35 mouse cellular contexts compared by ENCODE assay signal in the genomic region with DNA sequence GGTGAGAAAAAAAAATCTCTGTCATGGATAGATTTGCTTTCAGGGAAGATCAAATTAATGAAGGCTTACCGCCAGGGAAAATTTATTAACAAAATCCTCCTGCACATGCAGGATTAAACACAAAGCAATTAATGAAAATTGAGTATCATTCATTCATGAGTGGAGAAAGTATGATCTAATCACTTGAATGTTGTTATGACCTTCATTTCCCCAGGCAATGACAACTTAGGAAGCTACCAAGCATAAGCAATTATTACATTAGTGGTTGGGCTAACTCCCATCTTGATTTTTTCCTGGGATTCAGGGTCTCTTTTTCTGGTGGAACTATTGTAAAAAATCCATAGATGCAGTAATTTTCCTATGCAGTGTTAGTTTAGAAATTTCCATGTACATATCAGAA. TPM values are rescaled to one million over a fixed set of nuclear protein-coding genes. Genes with fewer than 3 reads are reported as not detected.
DNase-seq lines count a peak whose midpoint lies in the region; ATAC-seq and TF ChIP-seq lines count a peak whose summit lies in the region.
"Had no signal": no experiment of that assay in that cellular context is flagged by ENCODE, and none has a peak within 500 bp of the region (broad histone marks: within the 10 kb centered on the region; RNA-seq: fewer than 3 reads in every experiment).

No protein-coding gene starts in this region.

- H3K27ac ChIP-seq in hindbrain, embryonic 11.5 days (ENCODE audit: low read depth, low read length), result no peak overlapping the region
- H3K27ac ChIP-seq in hindbrain, postnatal 0 days, result no peak overlapping the region
- H3K27ac ChIP-seq in midbrain, embryonic 14.5 days (replicated peaks; ENCODE audit: low read depth, low read length), result no peak overlapping the region
- H3K27ac ChIP-seq in midbrain, embryonic 13.5 days, result no peak overlapping the region
- H3K27ac ChIP-seq in forebrain, embryonic 15.5 days (replicated peaks), result peak overlapping the region; percentile 65
- no peak overlapping the region for H3K27ac ChIP-seq in kidney, adult 2 months (ENCODE audit: insufficient read depth, low read depth, low read length)
- H3K27ac ChIP-seq: embryonic facial prominence, embryonic 12.5 days; heart, embryonic 13.5 days; left cerebral cortex, adult 2 months; limb, embryonic 13.5 days had no signal

- no peak overlapping the region for H3K4me3 ChIP-seq in hindbrain, embryonic 11.5 days (ENCODE audit: low read depth, low read length)
- no peak overlapping the region for H3K4me3 ChIP-seq in hindbrain, postnatal 0 days (ENCODE audit: low read length)
- H3K4me3 ChIP-seq in midbrain, embryonic 14.5 days (replicated peaks; ENCODE audit: low read depth, low read length), result no peak overlapping the region
- no peak overlapping the region for H3K4me3 ChIP-seq in midbrain, embryonic 13.5 days (replicated peaks)
- no peak overlapping the region for H3K4me3 ChIP-seq in forebrain, embryonic 15.5 days
- no peak overlapping the region for H3K4me3 ChIP-seq in kidney, adult 2 months (ENCODE audit: insufficient read depth, low read depth, low read length)
- H3K4me3 ChIP-seq: embryonic facial prominence, embryonic 12.5 days; heart, embryonic 13.5 days; layer of hippocampus, adult 2 months; left cerebral cortex, adult 2 months; limb, embryonic 13.5 days had no signal

- no peak for DNase-seq in hindbrain, embryonic 11.5 days (ENCODE audit: low spot score)
- no peak for DNase-seq in hindbrain, postnatal 0 days (ENCODE audit: low spot score)
- peak; percentile 30 for DNase-seq in midbrain, embryonic 14.5 days
- DNase-seq in brain, embryonic 14.5 days (ENCODE audit: low read depth), result peak; percentile 61
- no peak for DNase-seq in kidney, adult 2 months
- DNase-seq: adrenal gland, postnatal 14 days; cerebellum, adult 11-12 months; cerebellum, adult 9-11 months; heart, postnatal 10 days; kidney, adult 18-20 months; liver, postnatal 0 days; lung, postnatal 36 days; right cerebral cortex, postnatal 14 days; thymus, postnatal 4 days had no signal

- H3K4me1 ChIP-seq in hindbrain, embryonic 11.5 days (replicated peaks; ENCODE audit: control insufficient read depth, insufficient read depth, low read length), result no peaks in the 10 kb centered on the region
- H3K4me1 ChIP-seq in hindbrain, postnatal 0 days (ENCODE audit: insufficient read depth, low read length), result no peaks in the 10 kb centered on the region
- peaks cover 13% of the 10 kb centered on the region for H3K4me1 ChIP-seq in midbrain, embryonic 14.5 days (ENCODE audit: control insufficient read depth, insufficient read depth, low read length)
- H3K4me1 ChIP-seq in midbrain, embryonic 13.5 days (replicated peaks), result peaks cover 13% of the 10 kb centered on the region
- peaks cover 17% of the 10 kb centered on the region for H3K4me1 ChIP-seq in forebrain, embryonic 15.5 days
- H3K4me1 ChIP-seq in kidney, adult 2 months (ENCODE audit: control insufficient read depth, insufficient read depth, low read length), result no peaks in the 10 kb centered on the region
- H3K4me1 ChIP-seq: heart, embryonic 13.5 days had no signal

- TF ChIP-seq CTCF in hindbrain, postnatal 0 days (IDR thresholded peaks at IDR 0.05; ENCODE audit: low read depth), result no peak
- no peak for TF ChIP-seq CTCF in brain, embryonic 14.5 days (IDR thresholded peaks at IDR 0.05; ENCODE audit: borderline replicate concordance, extremely low read depth, insufficient read depth, insufficient read length)
- TF ChIP-seq CTCF in kidney, adult 2 months (conservative IDR thresholded peaks at IDR 0.05; ENCODE audit: insufficient read depth, insufficient read length, low read depth, low read length), result no peak

- WGBS in hindbrain, embryonic 11.5 days, result 69% methylated on average over 1 of the region's 1 CpGs
- WGBS in hindbrain, postnatal 0 days, result 60% methylated on average over 1 of the region's 1 CpGs
- WGBS in midbrain, embryonic 14.5 days, result 54% methylated on average over 1 of the region's 1 CpGs
- WGBS in midbrain, embryonic 13.5 days, result 55% methylated on average over 1 of the region's 1 CpGs
- WGBS in forebrain, embryonic 15.5 days, result 23% methylated on average over 1 of the region's 1 CpGs
- WGBS in kidney, adult 2 months, result 79% methylated on average over 1 of the region's 1 CpGs

- no peaks in the 10 kb centered on the region for H3K36me3 ChIP-seq in hindbrain, embryonic 11.5 days (ENCODE audit: control insufficient read depth, insufficient read depth, low read length)
- no peaks in the 10 kb centered on the region for H3K36me3 ChIP-seq in hindbrain, postnatal 0 days (ENCODE audit: insufficient read depth, low read length)
- H3K36me3 ChIP-seq in midbrain, embryonic 14.5 days (ENCODE audit: control insufficient read depth, insufficient read depth, low read length), result no peaks in the 10 kb centered on the region
- no peaks in the 10 kb centered on the region for H3K36me3 ChIP-seq in midbrain, embryonic 13.5 days
- H3K36me3 ChIP-seq in forebrain, embryonic 15.5 days, result no peaks in the 10 kb centered on the region
- no peaks in the 10 kb centered on the region for H3K36me3 ChIP-seq in kidney, adult 2 months (ENCODE audit: control insufficient read depth, insufficient read depth, low read length)
- H3K36me3 ChIP-seq: embryonic facial prominence, embryonic 12.5 days; heart, embryonic 13.5 days; limb, embryonic 13.5 days had no signal

- no peak overlapping the region for H3K9ac ChIP-seq in hindbrain, embryonic 11.5 days (ENCODE audit: low read depth, low read length)
- no peak overlapping the region for H3K9ac ChIP-seq in hindbrain, postnatal 0 days (replicated peaks; ENCODE audit: low read length)
- H3K9ac ChIP-seq in midbrain, embryonic 14.5 days (replicated peaks; ENCODE audit: low read length), result no peak overlapping the region
- H3K9ac ChIP-seq in midbrain, embryonic 13.5 days (replicated peaks), result no peak overlapping the region
- no peak overlapping the region for H3K9ac ChIP-seq in forebrain, embryonic 15.5 days (replicated peaks)
- H3K9ac ChIP-seq: embryonic facial prominence, embryonic 12.5 days; heart, embryonic 13.5 days; limb, embryonic 13.5 days; liver, postnatal 0 days had no signal

- H3K4me2 ChIP-seq in hindbrain, embryonic 11.5 days (replicated peaks; ENCODE audit: low read depth, low read length), result no peak overlapping the region
- H3K4me2 ChIP-seq in hindbrain, postnatal 0 days (ENCODE audit: low read depth, low read length), result no peak overlapping the region
- no peak overlapping the region for H3K4me2 ChIP-seq in midbrain, embryonic 14.5 days (ENCODE audit: low read length)
- H3K4me2 ChIP-seq in midbrain, embryonic 13.5 days (replicated peaks), result no peak overlapping the region
- H3K4me2 ChIP-seq in forebrain, embryonic 15.5 days (replicated peaks), result no peak overlapping the region
- H3K4me2 ChIP-seq: embryonic facial prominence, embryonic 12.5 days; heart, embryonic 13.5 days; limb, embryonic 13.5 days; liver, embryonic 11.5 days had no signal

- TF ChIP-seq POLR2A in brain, embryonic 14.5 days (IDR thresholded peaks at IDR 0.05; ENCODE audit: borderline replicate concordance, extremely low read depth, insufficient read depth, insufficient read length, poor library complexity, severe bottlenecking), result no peak
- no peak for TF ChIP-seq POLR2A in kidney, adult 2 months (IDR thresholded peaks at IDR 0.05; ENCODE audit: low read depth, low read length)

- ATAC-seq in hindbrain, embryonic 11.5 days (ENCODE audit: low FRiP score), result peak; percentile 58; the same call in 1 of the 2 replicates
- ATAC-seq in hindbrain, postnatal 0 days, result no peak
- no peak for ATAC-seq in midbrain, embryonic 14.5 days (ENCODE audit: low FRiP score, low TSS enrichment)
- ATAC-seq in midbrain, embryonic 13.5 days, result no peak; the same call in 1 of the 2 replicates
- ATAC-seq in forebrain, embryonic 15.5 days (replicated peaks), result 0 out of 2 replicates have a peak, but pooled peaks have one; percentile 16
- ATAC-seq: CD4-positive, CD25-positive, alpha-beta regulatory T cell, adult 4 months; liver, postnatal 0 days had no signal

- H3K27me3 ChIP-seq in hindbrain, embryonic 11.5 days (ENCODE audit: control insufficient read depth, insufficient read depth, low read length), result no peaks in the 10 kb centered on the region
- no peaks in the 10 kb centered on the region for H3K27me3 ChIP-seq in hindbrain, postnatal 0 days (ENCODE audit: insufficient read depth, low read length)
- no peaks in the 10 kb centered on the region for H3K27me3 ChIP-seq in midbrain, embryonic 14.5 days (ENCODE audit: control insufficient read depth, insufficient read depth, low read length)
- no peaks in the 10 kb centered on the region for H3K27me3 ChIP-seq in midbrain, embryonic 13.5 days
- H3K27me3 ChIP-seq in forebrain, embryonic 15.5 days, result no peaks in the 10 kb centered on the region
- no peaks in the 10 kb centered on the region for H3K27me3 ChIP-seq in kidney, adult 2 months (replicated peaks; ENCODE audit: control insufficient read depth, insufficient read depth, low read length)
- H3K27me3 ChIP-seq: embryonic facial prominence, embryonic 12.5 days; heart, embryonic 13.5 days; limb, embryonic 13.5 days had no signal

- H3K9me3 ChIP-seq in hindbrain, embryonic 11.5 days (ENCODE audit: control insufficient read depth, low read length), result no peaks in the 10 kb centered on the region
- H3K9me3 ChIP-seq in hindbrain, postnatal 0 days (ENCODE audit: low read length), result no peaks in the 10 kb centered on the region
- no peaks in the 10 kb centered on the region for H3K9me3 ChIP-seq in midbrain, embryonic 14.5 days (ENCODE audit: control insufficient read depth, low read length)
- H3K9me3 ChIP-seq in midbrain, embryonic 13.5 days, result no peaks in the 10 kb centered on the region
- H3K9me3 ChIP-seq in forebrain, embryonic 15.5 days, result no peaks in the 10 kb centered on the region
- H3K9me3 ChIP-seq: embryonic facial prominence, embryonic 12.5 days; heart, embryonic 13.5 days; limb, embryonic 13.5 days had no signal

RNA-seq across cellular contexts. Expression of a gene that starts 23.3 kb away (rescaled TPM):
- polyA plus RNA-seq in hindbrain, embryonic 11.5 days (2014; fragmentation: Nextera tagmentation; extraction: Ambion mirVana), result not detected in 2 replicates
- total RNA-seq in hindbrain, postnatal 0 days (2014; rRNA removed), result not detected in 2 replicates
- polyA plus RNA-seq in hindbrain, postnatal 0 days (2015; fragmentation: Nextera tagmentation; extraction: Ambion mirVana), result not detected in 2 replicates
- polyA plus RNA-seq in midbrain, embryonic 14.5 days (2014; fragmentation: Nextera tagmentation; extraction: Ambion mirVana), result not detected in 2 replicates
- polyA plus RNA-seq in midbrain, embryonic 13.5 days (2015; fragmentation: Nextera tagmentation; extraction: Ambion mirVana), result 0.09 TPM in 1 of 2 replicates, not detected in the other
- not detected in 2 replicates for polyA plus RNA-seq in brain, embryonic 14.5 days (2012; rRNA removed)
- not detected in 2 replicates for polyA plus RNA-seq in forebrain, embryonic 15.5 days (2015; fragmentation: Nextera tagmentation; extraction: Ambion mirVana)
- polyA plus RNA-seq in kidney, adult 2 months (2012; rRNA removed), result not detected in 2 replicates
- total RNA-seq: adrenal gland, postnatal 14 days; gastrocnemius, adult 8-10 months; heart, adult 8-10 months; heart, postnatal 10 days; hematopoietic stem cell, adult 5-6 weeks; layer of hippocampus, adult 2 months; layer of hippocampus, postnatal 14 days; left cerebral cortex, adult 2 months; left cerebral cortex, postnatal 36 days; monocyte, adult 5-6 weeks had no signal
- polyA plus RNA-seq: embryonic facial prominence, embryonic 12.5 days; heart, embryonic 13.5 days; intestine, embryonic 14.5 days; kidney, embryonic 16.5 days; limb, embryonic 13.5 days; liver, embryonic 11.5 days; liver, postnatal 0 days; lung, embryonic 16.5 days; small intestine, adult 2 months; stomach, embryonic 14.5 days; thymus, postnatal 0 days had no signal

RNA-seq across cellular contexts. Expression of a gene that starts 39.1 kb away (rescaled TPM):
- 21.8 and 23.6 TPM in 2 replicates for polyA plus RNA-seq in hindbrain, embryonic 11.5 days (2014; fragmentation: Nextera tagmentation; extraction: Ambion mirVana)
- 17.6 and 18.0 TPM in 2 replicates for total RNA-seq in hindbrain, postnatal 0 days (2014; rRNA removed)
- 22.6 and 23.0 TPM in 2 replicates for polyA plus RNA-seq in hindbrain, postnatal 0 days (2015; fragmentation: Nextera tagmentation; extraction: Ambion mirVana)
- 27.8 and 34.5 TPM in 2 replicates for polyA plus RNA-seq in midbrain, embryonic 14.5 days (2014; fragmentation: Nextera tagmentation; extraction: Ambion mirVana)
- polyA plus RNA-seq in midbrain, embryonic 13.5 days (2015; fragmentation: Nextera tagmentation; extraction: Ambion mirVana), result 23.3 and 23.8 TPM in 2 replicates
- 10.8 and 13.3 TPM in 2 replicates for polyA plus RNA-seq in brain, embryonic 14.5 days (2012; rRNA removed)
- 29.8 and 32.1 TPM in 2 replicates for polyA plus RNA-seq in forebrain, embryonic 15.5 days (2015; fragmentation: Nextera tagmentation; extraction: Ambion mirVana)
- 8.3 and 9.8 TPM in 2 replicates for polyA plus RNA-seq in kidney, adult 2 months (2012; rRNA removed)

Comparison
In these comparisons a context has a peak if more than half of its experiments do, and no peak if none do; other contexts are left out.
1. ATAC-seq: peak in hindbrain, embryonic 11.5 days (single experiment) and forebrain, embryonic 15.5 days (single experiment); none in hindbrain, postnatal 0 days (single experiment), midbrain, embryonic 14.5 days (single experiment) and midbrain, embryonic 13.5 days (single experiment).
2. DNase-seq: peak in midbrain, embryonic 14.5 days (single experiment) and brain, embryonic 14.5 days (single experiment); none in hindbrain, embryonic 11.5 days (single experiment), hindbrain, postnatal 0 days (single experiment) and kidney, adult 2 months (single experiment).